Mouse (Mus musculus) lung, adult 18-20 months (tissue): Measurements from ENCODE around the gene Twf2.
A peak's percentile ranks its signal among the peaks of the same experiment; 100 is the strongest.
"Not testable (repeated sequence)": the region's sequence is repeated elsewhere in the genome, so short reads cannot be mapped to it uniquely, and the experiment has no call there.

ENCODE experiments used
- DNase-seq, 2 experiments: peaks; one replicate each; pipeline ENCODE4 v3.0.0; 2022; ENCODE audit warnings: mixed read lengths in 2 of 2

The Twf2 gene

DNA sequence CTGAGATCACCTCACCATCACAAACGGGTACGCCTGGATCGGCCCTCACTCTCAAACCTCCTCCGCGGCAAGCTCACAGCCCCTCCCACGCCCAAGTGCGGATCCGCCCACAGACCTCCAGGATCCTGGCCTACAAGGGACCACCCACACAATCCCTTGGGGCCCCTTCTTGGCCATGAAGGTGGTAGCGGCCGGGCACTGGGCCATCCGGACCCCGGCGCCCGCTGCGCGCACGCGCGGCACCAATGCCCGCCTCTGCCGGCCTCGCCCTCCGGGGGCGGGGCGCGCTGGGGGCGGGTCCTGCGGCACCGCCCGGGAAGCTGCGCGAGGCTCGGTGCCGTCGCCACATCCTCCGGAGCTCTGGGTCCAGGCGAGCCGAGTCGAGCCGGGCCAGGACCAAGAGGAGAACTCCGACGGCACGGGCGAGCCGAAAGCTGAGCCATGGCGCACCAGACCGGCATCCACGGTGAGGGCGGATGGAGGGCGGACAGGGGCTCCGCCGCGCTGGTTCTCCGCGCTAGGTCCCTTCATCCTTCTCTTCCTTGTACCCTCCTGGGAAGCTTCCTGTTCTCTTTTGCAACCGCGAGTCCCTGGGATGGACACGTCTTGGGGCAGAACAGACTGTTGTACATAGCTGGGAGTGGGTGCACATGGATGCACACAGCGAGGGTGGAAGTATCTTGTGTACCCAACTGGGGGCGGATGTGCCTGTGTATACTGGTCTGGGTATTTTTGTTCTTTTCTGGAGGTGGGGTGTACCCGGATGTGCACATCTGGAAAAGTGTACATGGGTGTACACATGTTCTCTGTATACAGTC lies at the start of gene Twf2:
Twf2 (plus strand) TSS at position 290 of the 818 bp plus-strand sequence.
- peak; percentile 90 to 93 for DNase-seq

- DNase-seq = no peak
These were observed 48.8 kb upstream of the Twf2 start for GRCm38 (mm10) chr9:106154106-106154505.

GRCm38 (mm10) chr9:106156419-106156818 lies 46.5 kb upstream of the Twf2 start:
- DNase-seq = peak; percentile 41 to 46

DNA sequence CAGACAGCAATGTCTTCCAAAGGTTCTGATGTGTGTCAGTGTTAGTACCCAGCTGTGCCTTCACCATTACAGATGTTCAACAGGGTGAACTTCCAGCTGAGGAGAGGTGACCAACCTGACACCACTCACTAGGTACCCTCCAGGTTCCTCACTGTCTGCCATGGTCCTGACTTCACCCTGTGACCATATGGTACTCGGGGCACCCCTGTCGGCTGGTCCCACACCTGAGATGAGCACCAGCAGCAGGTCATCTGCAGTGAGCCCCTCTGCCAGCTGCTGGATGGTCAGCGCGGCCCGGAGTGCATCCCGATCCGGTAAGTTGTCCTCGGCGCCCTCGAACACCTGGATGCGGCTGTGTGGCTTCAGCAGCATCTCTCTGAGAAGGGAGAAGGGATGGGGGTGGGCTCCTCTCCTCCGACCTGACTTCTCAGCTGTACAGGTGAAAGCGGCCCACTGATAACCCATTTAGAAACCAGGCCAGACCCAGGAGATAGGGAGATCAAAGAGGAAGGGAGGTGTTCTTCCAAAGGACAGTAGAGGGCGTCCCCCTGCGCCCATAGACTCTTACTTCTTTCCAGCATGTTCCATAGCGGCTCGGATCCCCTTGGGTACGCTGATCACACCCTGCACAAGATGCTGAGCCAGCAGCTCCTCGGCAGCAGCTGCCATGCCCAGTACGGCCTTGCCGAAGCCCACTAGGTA lies 45.8 kb upstream of the Twf2 start:
- DNase-seq = no peak

DNA sequence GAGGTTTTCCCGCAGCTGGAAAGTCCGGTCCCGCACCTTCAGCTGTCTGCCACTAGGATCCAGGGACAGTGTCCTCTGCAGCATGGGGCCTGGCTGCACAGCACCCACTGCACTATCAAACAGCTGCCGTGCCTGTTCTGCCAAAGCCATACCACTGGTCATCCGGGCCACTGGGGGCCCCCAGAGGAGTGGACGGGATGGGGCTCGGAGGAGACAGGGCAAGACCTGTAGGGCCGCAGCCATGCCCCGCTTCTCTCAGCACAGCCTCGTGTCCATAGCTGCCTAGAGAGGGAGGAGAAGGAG lies 45.3 kb upstream of the Twf2 start:
- no peak for DNase-seq

GRCm38 (mm10) chr9:106158037-106158491 lies 44.8 kb upstream of the Twf2 start, which contains the start of gene Glyctk:
Glyctk (minus strand) TSS chr9:106158138.
- no peak for DNase-seq

DNA sequence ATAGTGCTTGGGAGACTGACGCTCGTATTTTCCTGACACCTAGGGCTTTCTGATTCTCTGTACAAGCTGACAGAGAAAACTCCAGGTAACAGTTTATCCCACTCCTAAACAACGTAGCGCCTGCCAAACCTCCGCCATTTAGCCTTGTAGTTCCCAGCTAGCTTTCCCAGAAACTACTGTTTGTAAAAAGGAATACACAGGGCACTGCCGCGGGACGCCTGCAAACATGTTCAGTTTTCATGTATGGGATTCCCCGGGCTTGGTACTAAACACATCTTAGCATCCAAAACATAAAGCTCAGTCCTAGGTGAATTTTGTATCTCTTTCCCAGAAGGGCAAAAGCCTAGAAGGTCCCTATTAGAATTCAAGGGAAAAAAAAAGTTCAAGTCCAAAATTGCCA lies 43.7 kb upstream of the Twf2 start:
- DNase-seq = no peak

DNA sequence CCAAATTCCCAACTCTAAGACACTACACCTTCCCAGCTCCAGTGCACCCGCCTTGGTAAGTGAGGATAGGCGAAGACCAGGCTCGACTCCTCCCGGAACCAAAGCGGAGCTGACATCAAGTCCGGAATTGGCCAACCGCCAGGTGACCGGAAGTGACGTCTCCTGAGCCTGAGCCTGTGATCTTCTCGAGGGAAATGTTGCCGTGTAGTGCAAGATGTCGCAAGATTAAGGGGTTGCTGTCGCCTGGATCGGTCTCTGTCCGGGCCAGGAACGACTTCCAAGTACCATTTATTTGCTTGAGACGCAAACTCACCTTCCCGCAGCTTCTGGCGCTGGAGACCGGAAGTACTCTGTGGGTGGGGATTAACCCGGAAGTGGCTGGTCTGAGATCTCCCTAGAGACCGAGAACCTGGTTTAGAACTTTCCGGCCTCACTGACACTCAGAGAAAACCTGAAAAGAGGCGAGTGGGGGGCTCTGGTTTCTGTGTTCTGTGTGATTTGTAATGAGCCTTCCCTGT lies 43.1 kb upstream of the Twf2 start:
- peak; percentile 94 to 96 for DNase-seq

DNA sequence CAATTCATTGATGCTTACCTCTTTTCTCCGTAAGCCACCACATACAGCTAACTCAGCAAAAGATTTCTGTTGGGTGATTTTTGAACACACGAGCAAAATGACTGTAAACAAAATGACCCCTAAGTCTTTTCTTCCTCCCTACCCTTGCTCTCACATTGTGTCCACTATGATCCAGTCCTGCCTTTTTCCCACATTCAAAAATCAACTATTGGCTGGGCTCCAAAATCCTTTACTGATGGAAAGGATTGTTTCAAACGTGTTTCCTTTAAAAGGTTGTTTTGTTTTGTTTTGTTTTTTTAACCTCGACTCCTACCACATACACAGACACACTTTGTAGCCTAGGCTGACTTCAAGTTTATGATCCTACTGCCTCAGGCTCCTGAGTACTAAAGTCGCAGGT lies 42.5 kb upstream of the Twf2 start:
- DNase-seq = no peak

DNA sequence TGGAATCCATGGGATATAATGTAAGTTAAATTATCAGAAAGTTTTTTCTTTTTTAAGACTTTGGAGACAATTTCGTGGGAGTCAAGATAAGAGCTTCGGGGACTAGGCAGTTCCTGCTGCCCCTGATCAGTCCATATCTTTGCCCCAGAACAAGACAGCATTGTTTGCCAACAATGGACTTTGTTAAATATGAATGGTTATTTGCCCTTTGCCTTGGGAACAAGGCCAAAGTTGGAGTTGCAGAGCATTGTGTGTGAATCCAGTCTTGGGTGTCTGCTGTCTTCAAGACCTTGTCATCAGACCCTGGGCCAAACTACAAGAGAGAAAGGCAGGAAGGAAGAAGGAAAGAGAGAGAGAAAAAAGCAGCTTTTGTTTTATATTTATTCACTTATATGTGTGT lies 36.2 kb upstream of the Twf2 start:
- no peak for DNase-seq

- DNase-seq = no peak
These were observed 35.7 kb upstream of the Twf2 start for GRCm38 (mm10) chr9:106167241-106167640.

DNA sequence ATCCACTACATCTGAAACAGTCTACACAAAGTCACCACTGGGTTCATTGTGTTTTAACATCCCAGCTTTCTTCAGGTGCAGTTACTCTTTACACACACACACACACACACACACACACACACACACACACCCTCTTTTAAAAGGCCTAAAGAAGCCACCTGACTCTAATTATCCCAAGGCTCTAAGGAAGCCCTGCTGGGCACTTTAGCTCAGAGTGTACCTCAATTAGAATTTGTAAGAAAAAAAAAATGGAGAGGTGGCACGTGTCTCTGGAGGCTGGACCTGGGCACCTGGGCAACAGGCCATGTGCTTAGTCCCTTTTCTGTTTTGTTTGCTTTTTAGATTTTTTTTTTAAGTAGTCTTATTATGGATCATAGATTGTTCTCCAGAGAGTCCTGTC lies 35.2 kb upstream of the Twf2 start:
- peak; percentile 37 to 46 for DNase-seq

DNA sequence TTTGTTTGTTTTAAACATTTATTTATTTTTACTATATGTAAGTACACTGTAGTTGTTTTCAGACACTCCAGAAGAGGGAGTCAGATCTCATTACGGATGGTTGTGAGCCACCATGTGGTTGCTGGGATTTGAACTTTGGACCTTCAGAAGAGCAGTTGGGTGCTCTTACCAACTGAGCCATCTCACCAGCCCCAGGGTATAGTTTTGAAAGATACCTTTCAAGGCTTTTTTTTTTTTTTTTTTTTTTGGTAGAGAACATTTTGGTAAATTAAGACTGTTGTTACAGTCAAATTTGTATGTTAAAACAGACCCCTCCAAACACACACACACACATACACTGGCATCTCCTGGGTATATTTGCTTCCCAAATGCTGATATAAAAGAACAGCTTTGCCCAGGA lies 33.9 kb upstream of the Twf2 start:
- not testable (repeated sequence) for DNase-seq

DNA sequence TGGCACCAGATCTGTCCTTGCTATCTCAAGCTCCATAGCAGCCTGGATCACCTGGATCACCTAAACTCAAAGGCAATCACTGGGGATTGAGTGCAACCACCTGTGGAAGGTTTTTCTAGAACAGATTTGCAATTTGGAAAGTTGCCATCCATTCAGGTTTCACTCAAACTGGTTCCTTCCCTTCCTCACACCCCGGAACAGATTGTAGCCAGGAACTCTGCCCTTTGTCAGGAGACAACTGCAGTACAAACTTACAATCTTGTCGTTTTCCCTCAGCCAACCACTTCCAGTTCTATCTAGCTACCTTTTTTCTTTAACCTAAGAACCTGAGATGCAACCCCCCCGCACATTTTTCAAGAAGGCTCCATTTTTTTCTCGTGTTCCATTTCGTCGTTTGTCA lies 33.0 kb upstream of the Twf2 start:
- DNase-seq = no peak

GRCm38 (mm10) chr9:106170556-106171345 lies 32.2 kb upstream of the Twf2 start, which contains the start of gene Wdr82:
Wdr82 (plus strand) TSS chr9:106170928.
- peak; percentile 91 to 92 for DNase-seq

DNA sequence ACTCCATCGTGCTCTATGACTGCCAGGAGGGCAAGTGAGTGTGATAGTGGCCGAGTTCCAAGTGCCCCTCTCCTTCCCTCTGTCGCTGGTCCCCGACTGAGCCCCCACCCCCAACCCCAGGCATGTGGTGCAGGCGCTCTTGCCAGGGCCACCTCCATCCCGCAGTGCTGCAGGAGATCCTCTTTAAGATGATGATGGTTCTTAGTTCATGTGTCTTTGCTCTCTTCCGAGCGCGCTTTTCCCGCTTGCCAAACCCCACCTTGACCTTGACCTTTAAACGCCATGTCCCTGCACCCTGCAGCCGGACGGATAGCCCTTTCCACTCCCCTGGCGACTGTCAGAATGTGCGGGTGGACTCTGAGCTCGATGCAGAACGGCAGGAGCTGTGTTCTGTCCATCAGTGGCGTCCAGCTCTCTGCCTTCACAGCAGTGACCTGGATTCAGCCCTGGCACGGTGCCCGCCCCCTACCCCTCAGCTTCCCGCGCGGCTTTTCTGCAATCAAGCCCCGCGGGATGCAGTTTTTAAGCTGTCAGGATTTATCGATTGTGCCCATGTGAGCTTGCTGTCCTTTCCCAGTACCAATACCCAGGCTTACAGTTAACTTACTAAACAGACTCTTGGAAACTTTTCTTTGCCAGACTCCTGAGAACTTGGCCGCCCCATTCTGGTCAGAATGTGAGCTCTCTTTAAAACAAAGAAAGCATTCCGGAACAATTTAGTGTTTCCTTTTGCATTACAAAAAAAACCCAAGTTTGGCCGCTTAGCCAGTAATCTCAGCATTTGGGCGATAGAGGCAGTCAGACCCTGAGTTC lies 31.4 kb upstream of the Twf2 start:
- DNase-seq = peak; percentile 57 to 58

DNA sequence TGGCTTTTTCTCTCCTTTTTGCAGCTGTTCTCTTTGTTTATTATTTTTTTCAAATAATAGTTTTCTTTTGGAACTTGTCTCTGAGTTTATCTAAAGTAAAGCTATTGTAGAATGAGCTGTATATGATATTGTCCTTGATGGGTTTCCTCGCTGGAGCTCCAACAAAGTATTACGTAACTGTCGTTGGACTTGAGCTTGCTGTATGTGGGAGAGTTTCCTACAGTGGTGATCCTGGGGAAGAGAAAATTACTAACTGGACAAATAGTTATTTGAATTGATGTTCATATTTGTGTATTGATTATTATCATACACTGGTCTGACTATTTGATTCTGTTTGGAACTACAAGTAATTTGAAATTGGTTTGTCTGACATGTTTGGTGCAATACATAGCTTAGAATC lies 30.4 kb upstream of the Twf2 start:
- DNase-seq = no peak

GRCm38 (mm10) chr9:106173363-106173762 lies 29.5 kb upstream of the Twf2 start:
- DNase-seq = no peak

- no peak for DNase-seq
These were observed 27.2 kb upstream of the Twf2 start for GRCm38 (mm10) chr9:106175552-106176200.

GRCm38 (mm10) chr9:106176769-106177168 lies 26.1 kb upstream of the Twf2 start:
- DNase-seq = no peak

GRCm38 (mm10) chr9:106177799-106178198 lies 25.1 kb upstream of the Twf2 start:
- no peak for DNase-seq

GRCm38 (mm10) chr9:106179454-106179853 lies 23.5 kb upstream of the Twf2 start:
- DNase-seq = no peak
